Mouse (Mus musculus): ENCODE data around the gene Nfia.

The Nfia gene

GRCm38 (mm10) chr4:97841063-97841595 lies 68.6 kb downstream of the Nfia start:
- no peak for DNase-seq

DNA sequence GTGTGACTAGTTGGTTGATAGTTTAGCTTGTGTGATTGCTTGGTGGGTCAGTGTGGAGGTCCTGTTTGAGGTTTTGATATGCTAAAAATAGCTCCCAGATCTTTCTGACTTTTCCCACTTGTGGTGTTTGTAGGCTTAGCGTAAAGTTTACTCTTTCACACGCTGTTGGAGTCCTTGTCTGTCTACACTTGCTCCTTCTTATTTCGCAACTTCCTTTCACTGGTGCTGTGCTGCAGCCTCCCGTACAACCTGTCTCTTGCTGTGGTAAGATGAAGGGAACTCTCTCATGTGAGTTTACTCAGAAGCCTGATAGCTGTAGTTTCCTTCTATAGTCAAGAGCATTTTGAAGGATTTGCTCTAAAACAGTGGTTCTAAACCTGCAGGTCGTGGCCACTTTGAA lies 69.2 kb downstream of the Nfia start:
- no peak for DNase-seq

GRCm38 (mm10) chr4:97843981-97844690 lies 71.6 kb downstream of the Nfia start:
- no peak for DNase-seq

- DNase-seq = no peak
Observed at GRCm38 (mm10) chr4:97844899-97845298, 72.4 kb downstream of the Nfia start.

DNA sequence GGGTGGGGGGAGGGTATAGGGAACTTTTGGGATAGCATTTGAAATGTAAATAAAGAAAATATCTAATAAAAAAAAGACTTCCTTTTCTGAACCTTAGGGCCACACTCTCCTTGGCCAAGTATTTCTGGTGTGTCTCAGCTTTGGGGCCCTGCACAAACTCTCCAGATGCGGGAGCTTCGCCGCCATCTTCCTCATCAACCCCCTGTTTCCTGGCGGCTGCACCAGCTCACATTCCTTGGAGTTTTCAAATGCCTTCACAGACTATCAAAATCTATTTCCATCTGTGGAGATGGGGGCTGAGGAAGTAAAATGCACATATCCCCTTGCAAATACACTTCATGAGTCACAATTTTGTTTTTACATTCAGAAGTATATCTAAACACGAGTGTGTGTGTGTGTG lies 75.1 kb downstream of the Nfia start:
- no peak for DNase-seq

DNA sequence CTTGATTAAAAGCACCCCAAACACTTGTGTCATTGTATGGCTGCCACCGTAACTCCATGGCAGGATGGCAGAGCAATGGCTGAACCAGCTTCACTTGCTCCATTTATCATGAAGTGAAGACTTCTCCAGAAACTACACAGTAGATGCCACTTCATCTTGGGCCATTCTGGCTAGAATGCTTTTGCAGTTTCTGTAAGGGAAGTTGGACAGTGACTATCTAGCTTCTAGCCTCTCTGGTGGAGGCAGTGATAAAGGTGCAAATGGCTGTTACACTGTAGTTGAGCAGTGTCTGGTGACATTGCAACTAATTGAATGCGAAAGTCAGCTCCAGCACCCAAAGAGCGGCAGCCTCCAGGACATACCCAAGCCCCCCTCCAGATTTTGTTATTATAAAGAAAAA lies 78.5 kb downstream of the Nfia start:
- DNase-seq = no peak

DNA sequence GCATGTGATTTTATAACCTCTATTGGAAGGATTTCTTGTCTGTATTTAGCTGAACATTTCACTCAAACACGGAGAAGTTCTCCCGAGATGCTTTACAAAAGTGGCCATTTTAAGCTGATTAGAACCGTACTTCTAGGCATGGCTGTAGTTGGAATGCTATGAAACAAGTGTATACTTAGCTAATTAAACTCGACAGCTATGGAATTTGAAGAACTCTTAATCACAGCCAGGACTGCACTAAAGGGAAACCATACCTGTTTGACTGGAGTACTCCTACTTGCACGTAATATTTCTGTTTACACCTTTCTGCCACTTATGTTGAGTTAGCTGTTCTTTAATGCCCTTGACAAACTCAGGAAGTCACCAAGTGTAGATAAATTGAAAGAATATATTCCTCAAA lies 79.2 kb downstream of the Nfia start:
- no peak for DNase-seq

DNA sequence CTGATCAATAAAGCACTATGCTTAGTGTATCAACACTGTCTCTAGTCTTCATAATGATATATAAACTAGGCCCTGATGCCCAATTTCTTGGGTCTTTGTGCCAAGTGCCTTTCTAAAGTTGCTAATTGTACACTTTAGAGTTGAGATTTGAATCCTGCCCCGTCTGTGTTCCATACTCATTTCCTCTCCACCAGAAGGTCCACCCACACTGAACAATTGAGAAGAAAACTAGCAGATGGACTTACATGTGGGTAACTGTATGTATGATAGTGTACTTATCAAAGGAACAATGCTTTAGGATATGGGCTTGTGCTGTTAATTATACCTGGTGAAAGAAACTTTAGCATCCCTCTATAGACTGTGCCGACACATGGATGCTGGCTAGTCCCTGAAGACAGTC lies 80.1 kb downstream of the Nfia start:
- DNase-seq = no peak

- DNase-seq = no peak
Observed at GRCm38 (mm10) chr4:97854779-97855178, 82.2 kb downstream of the Nfia start.

- DNase-seq = no peak
Observed at GRCm38 (mm10) chr4:97855712-97856420, 83.3 kb downstream of the Nfia start.

- no peak for DNase-seq
Observed at GRCm38 (mm10) chr4:97857549-97857948, 85.0 kb downstream of the Nfia start.

DNA sequence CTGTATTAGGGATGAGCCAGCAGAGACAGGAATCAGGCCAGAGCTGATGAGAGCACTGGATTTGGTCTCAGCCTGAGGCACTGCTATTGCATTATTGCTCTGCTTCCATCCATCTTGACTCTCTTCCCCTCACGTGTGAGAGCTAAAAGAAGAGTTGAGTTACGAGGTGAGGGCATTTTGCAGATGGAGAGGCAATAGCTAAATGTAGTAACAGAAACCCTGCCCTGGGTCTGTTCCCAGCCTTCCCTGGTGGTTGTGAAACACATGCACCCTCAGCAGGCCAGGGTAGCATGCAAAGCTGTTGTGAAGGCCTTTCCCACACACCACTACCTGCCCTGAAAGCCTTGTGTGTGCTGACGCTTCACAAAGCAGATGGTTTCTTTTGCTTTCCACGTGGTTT lies 86.9 kb downstream of the Nfia start:
- no peak for DNase-seq

- no peak for DNase-seq
Observed at GRCm38 (mm10) chr4:97860376-97860775, 87.8 kb downstream of the Nfia start.

DNA sequence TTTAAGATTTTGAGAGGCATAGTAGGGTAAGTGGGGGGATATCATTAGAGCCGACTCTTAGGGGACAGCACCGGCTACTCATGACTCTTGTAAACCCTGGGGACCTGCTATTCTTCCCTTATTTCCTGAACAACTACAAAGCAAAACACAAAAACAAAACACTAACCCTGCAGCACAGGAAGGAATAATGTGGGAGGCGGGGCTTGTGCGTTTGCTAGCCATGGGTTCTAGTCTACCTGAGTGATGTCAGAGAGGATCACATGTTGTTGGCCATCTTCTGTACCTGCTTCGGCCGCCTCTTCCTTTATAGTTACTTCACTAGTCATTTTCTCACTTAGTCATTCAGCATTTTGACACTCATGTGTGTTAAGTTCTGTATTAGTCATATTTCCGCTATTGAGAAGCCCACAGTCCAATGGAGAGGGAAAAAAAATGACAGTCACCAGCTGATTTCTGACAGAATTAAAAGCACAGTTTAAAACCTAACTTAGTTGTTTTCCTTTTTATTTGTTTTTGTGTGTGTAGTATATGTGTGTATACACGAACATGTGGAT lies 88.3 kb downstream of the Nfia start:
- DNase-seq = no peak

DNA sequence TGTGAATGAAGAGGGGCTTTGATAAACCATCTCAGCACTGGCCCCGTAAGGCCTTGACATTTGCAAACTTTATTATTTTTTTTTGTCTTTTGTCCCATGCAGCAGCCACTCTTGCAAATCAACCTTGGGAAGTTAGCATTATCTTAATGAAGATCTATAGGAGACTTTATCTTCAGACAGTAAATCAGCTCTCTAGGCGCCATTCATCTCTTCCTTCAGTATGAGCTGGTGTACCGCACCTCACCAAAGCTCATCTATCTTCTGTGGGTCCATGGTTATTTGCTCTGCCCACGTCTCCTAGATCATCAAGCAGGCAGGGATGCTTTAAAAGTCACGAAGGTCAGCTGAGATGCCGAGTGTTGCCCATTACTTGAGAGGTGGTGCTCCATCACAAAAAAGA lies 89.8 kb downstream of the Nfia start:
- DNase-seq = no peak

GRCm38 (mm10) chr4:97864276-97864675 lies 91.7 kb downstream of the Nfia start:
- DNase-seq = no peak

DNA sequence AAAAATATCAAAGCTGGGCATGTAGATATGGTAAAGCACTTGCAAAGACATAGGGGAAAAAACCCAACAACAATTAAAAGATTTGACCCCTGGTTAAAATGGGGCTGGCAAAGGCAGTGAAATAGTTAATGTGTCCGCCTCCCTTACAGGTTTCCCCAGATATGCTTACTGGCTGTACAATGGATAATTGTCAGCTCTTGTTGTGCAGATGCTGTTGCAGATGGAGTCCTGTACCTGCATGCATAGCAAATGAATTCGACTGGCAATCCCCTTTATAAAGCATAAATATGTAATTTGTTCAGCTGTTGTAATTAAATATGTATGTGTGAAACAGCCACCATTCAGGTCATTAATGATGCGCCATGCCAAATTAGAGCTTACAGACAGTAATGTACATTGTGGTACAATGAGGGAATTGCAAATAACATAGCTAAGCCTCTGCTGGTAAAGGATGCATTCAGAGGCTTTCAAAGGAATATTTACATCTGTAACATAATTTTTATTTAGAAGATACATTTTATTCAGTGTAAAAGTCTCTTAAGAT lies 92.9 kb downstream of the Nfia start:
- peak; percentile 39 for DNase-seq

DNA sequence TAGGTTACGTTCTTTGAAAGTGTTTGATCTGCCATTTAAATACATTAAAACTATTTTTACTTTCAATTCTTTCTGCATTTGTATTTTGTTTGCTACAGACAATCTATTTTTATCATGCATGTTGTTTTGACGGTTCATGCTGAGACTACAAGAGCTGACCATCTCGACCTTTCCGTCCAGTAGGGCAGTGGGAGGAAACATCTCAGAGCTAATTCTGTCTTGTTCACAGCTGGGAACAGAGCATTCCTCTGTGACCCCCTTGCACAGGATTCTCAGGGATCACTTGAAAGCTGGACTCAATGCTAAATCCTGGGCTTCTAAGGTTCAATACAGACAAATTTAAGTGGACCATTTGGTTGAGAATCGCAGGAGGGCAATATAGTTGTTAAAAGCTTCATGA lies 93.9 kb downstream of the Nfia start:
- no peak for DNase-seq

GRCm38 (mm10) chr4:97868307-97868937 lies 95.9 kb downstream of the Nfia start:
- no peak for DNase-seq

DNA sequence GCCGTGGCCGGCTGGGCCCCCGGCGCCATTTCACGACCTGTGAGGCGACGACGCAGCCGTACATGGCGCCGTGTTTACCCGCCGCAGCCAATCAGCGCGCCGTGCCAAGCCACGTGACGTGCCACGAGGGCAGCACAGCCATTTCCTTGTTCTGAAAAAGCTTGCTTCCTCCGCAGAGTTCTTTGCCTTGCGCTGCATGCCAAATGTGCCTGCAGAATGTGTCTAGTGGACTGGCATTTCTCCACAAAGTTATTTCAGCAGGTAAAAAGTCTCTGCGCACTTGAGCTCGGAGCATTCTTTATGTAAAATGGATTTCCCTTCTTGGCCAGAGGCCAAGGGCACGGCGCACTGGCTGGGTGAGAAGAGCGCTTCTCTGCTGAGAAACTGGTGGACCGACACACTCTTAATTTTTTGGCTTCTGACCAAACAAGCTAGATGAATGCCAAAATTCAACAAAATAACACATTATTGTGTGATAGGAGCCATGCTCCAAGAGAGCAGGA lies 96.5 kb downstream of the Nfia start:
- peak; percentile 47 for DNase-seq

DNA sequence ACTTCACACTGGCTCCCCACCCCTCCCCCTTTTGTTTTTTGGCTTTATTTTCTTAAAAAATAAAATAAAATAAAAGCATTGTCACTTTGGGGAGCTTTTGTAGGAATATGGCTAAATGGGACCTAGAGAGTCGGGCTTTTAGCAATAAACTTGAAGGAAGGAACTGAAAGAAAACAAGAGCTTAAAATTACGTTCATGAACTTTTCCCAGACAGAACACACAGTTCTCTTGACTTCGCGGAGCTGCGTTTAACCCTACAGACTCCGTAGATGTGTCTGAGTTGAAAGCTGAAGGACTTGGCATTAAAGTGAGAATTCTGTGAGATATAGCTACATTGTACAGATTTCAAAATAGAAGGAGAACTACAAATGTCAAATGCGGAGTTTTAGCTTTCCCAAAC lies 96.9 kb downstream of the Nfia start:
- no peak for DNase-seq

DNA sequence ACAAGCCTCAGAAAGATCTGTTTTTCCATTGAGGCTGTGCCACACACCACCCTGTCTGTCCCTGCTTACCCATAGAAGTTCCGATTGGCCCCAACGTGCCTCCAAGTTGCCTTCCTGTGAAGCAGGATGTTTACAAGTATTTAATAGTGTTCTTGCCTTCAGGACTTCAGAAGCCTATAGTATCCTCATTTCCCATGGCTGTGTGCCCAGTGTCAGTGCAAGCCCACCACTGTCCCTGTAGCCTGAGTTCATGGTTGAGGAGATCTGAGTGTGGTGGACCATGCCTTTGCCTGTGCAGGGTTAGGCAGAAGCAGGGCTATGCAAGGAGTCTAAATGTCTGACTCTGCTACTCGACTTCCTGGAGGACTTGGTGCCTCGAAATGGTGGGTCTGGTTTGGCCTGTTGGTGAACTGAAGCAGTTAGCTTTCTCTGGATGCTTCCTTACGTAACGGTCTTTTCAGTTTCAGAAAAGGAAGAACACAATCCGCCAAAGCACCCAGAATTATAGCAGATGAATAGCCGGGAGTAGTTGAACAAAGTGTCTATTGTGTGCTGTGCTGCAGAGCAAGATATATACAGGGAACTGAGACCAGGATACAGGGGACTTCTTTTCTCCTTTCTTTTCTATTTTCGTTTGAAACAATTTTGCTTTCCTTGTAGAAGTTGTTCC lies 99.4 kb downstream of the Nfia start:
- peak; percentile 37 for DNase-seq

DNA sequence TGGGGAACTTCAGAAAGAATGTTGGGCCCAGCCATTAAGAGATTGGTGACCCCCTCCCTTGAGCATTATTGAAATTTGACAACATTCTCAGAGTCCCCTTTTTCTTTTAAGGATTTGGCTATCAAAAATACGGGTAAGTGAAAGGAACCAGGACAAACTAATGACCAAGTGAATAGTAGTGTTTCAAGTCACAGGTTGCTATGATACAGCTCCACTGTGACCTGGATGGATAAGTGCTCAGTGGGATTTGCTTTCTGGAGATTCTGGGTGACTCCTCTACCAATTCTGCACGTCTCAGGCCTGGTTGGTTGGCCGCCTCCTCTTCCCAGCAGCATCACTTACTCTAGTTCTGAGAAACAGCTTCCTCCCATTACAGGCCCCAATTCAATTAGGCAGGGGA lies 102.4 kb downstream of the Nfia start:
- DNase-seq = no peak

Measured in retina, postnatal 1 day (tissue).